ENCODE assay signal across 13 mouse cellular contexts in genomic region chr4:108253317-108253716, GRCm38 (mm10). TPM values are rescaled to one million over a fixed set of nuclear protein-coding genes. Genes with fewer than 3 reads are reported as not detected.
DNase-seq lines count a peak whose midpoint lies in the region.
"Had no signal": no experiment of that assay in that cellular context is flagged by ENCODE, and none has a peak within 500 bp of the region (broad histone marks: within the 10 kb centered on the region; RNA-seq: fewer than 3 reads in every experiment).

No protein-coding gene starts in this region.

- peak; percentile 22 for DNase-seq in adrenal gland, postnatal 14 days
- DNase-seq in adrenal gland, postnatal 25 days: no peak
- peak; percentile 3 to 39 for DNase-seq in kidney, postnatal 36 days
- DNase-seq in kidney, adult 18-20 months: no peak
- DNase-seq in 416B (ENCODE audit: low read depth): peak; percentile 11
- peak; percentile 11 for DNase-seq in brain, adult 2 months (ENCODE audit: low read depth, low spot score)
- no peak for DNase-seq in gastrocnemius, adult 8-10 months (ENCODE audit: low spot score in 2 of 2)
- DNase-seq in frontal cortex, adult 2 months (ENCODE audit: extremely low spot score in 1 of 2, low spot score in 1 of 2): no peak
- DNase-seq: embryo, embryonic 11 days; left cerebral cortex, postnatal 4 days; retina, postnatal 1 day had no signal

RNA-seq across cellular contexts. Expression of gene Zyg11a, which starts 35.5 kb away (rescaled TPM):
- 0.79 and 1.4 TPM in 2 replicates for total RNA-seq in adrenal gland, postnatal 14 days (2021)
- total RNA-seq in adrenal gland, postnatal 25 days (2021): 0.36 TPM in 1 of 2 replicates, not detected in the other
- 1 to 10 TPM in 3 of 4 experiments, under 1 TPM in 1; 0.56 to 1.6 (median 1.2) TPM for total RNA-seq in gastrocnemius, adult 8-10 months (2022)
- polyA plus RNA-seq in frontal cortex, adult 2 months (2012; rRNA removed): not detected in 2 replicates
- total RNA-seq: gastrocnemius, postnatal 4 days; hematopoietic stem cell, adult 5-6 weeks had no signal

RNA-seq across cellular contexts. Expression of gene Zyg11b, which starts 47.6 kb away (rescaled TPM):
- total RNA-seq in adrenal gland, postnatal 14 days (2021): 32.6 and 34.2 TPM in 2 replicates
- 44.2 and 54.6 TPM in 2 replicates for total RNA-seq in adrenal gland, postnatal 25 days (2021)
- total RNA-seq in gastrocnemius, adult 8-10 months (2022): 10 to 100 TPM; 58.6 to 67.0 (median 65.0) TPM
- polyA plus RNA-seq in frontal cortex, adult 2 months (2012; rRNA removed): 43.2 and 47.5 TPM in 2 replicates

Comparison
In these comparisons a context has a peak if more than half of its experiments do, and no peak if none do; other contexts are left out.
1. DNase-seq: peak in adrenal gland, postnatal 14 days (single experiment), kidney, postnatal 36 days (2 of 2), 416B (single experiment) and brain, adult 2 months (single experiment); none in adrenal gland, postnatal 25 days (single experiment), kidney, adult 18-20 months (single experiment), gastrocnemius, adult 8-10 months (0 of 2) and frontal cortex, adult 2 months (0 of 2).